Mouse (Mus musculus) heart, embryonic 16.5 days (tissue): ENCODE measurements around the gene AW011738. TPM values are rescaled to one million over a fixed set of nuclear protein-coding genes. Genes with fewer than 3 reads are reported as not detected.

Source experiments
- ATAC-seq: fragments of 200-750 bp; cut with Nextera tagmentation; replicated peaks from 2 replicates; pipeline ENCODE4 v1.8.0; 2017; ENCODE audit warnings: moderate number of reproducible peaks; ENCODE audit not compliant: insufficient read depth, low FRiP score; ENCODE audit errors: extremely low read depth
- H3K27ac ChIP-seq: fragments of 300-500 bp; sonication (generic); 2 replicates; pipeline ENCODE4 v1.5.1; 2014; ENCODE audit warnings: mild to moderate bottlenecking, low read length, control low read depth, moderate library complexity
- H3K27me3 ChIP-seq: fragments of 300-500 bp; sonication (generic); 2 replicates; pipeline ENCODE4 v1.6.1; 2014; ENCODE audit warnings: low read length, mixed read lengths; ENCODE audit not compliant: control insufficient read depth, insufficient read depth
- H3K36me3 ChIP-seq: fragments of 300-500 bp; sonication (generic); 2 replicates; pipeline ENCODE4 v1.6.1; 2014; ENCODE audit not compliant: control insufficient read depth, insufficient read depth
- H3K4me1 ChIP-seq: fragments of 300-500 bp; sonication (generic); 2 replicates; pipeline ENCODE4 v1.6.1; 2014; ENCODE audit warnings: low read length, mixed read lengths; ENCODE audit not compliant: control insufficient read depth, insufficient read depth
- H3K4me2 ChIP-seq: fragments of 300-500 bp; sonication (generic); 2 replicates; pipeline ENCODE4 v1.6.1; 2014; ENCODE audit warnings: low read depth, mild to moderate bottlenecking, control low read depth, low read length
- H3K4me3 ChIP-seq: fragments of 300-500 bp; sonication (generic); 2 replicates; pipeline ENCODE4 v1.5.1; 2014; ENCODE audit warnings: mild to moderate bottlenecking, control low read depth, low read length
- H3K9ac ChIP-seq: fragments of 300-500 bp; sonication (generic); 2 replicates; pipeline ENCODE4 v1.6.1; 2014; ENCODE audit warnings: low read length, control low read depth
- H3K9me3 ChIP-seq: fragments of 300-500 bp; sonication (generic); replicated peaks from 2 replicates; pipeline ENCODE4 v1.6.1; 2016; ENCODE audit warnings: low read length; ENCODE audit not compliant: control insufficient read depth
- WGBS: fragments of 180-500 bp; shearing (Covaris S2); extraction: QIAGEN DNeasy Blood & Tissue Kit; methylation state at CpG from one replicate; pipeline ENCODE4 v1.1.7; 2014; 5-methylcytosine and 5-hydroxymethylcytosine counted together
- polyA plus RNA-seq: library from polyadenylated mRNA; unstranded; fragments of >200 nt; fragmentation: Nextera tagmentation; extraction: Ambion mirVana; gene quantifications from 2 replicates; pipeline ENCODE4 v1.2.1, GENCODE M21; 2015

Gene AW011738
- polyA plus RNA-seq, 1 experiment from 2014 or later: 5.6 TPM

GRCm38 (mm10) chr4:156227752-156228392, 24.8 kb downstream of the AW011738 start:
- Histone ChIP-seq H3K4me2 (peak overlapping the region; percentile 23), H3K36me3 (peaks cover 27% of the 10 kb centered on the region), H3K4me3 (peak overlapping the region; percentile 19; the same call in 1 of the 2 replicates), H3K27ac (no peak overlapping the region), H3K4me1 (peaks cover 8% of the 10 kb centered on the region), H3K27me3 (no peaks in the 10 kb centered on the region), H3K9ac (peak overlapping the region; percentile 21; the same call in 1 of the 2 replicates), H3K9me3 (no peaks in the 10 kb centered on the region)
- WGBS: 32% methylated on average over 18 of the region's 18 CpGs
- 0 out of 2 replicates have a peak, but pooled peaks have one; percentile 34 for ATAC-seq

GRCm38 (mm10) chr4:156228393-156229024, 25.4 kb downstream of the AW011738 start:
- peak overlapping the region; percentile 19; the same call in 1 of the 2 replicates for H3K4me3 ChIP-seq
- peak overlapping the region; percentile 23 for H3K4me2 ChIP-seq
- peaks cover 27% of the 10 kb centered on the region for H3K36me3 ChIP-seq
- peaks cover 8% of the 10 kb centered on the region for H3K4me1 ChIP-seq
- 30% methylated on average over 12 of the region's 12 CpGs for WGBS
- no peaks in the 10 kb centered on the region for H3K9me3 ChIP-seq
- no peaks in the 10 kb centered on the region for H3K27me3 ChIP-seq
- ATAC-seq: peak; percentile 31; the same call in 1 of the 2 replicates
- H3K9ac ChIP-seq: peak overlapping the region; percentile 21; the same call in 1 of the 2 replicates
- H3K27ac ChIP-seq: no peak overlapping the region

GRCm38 (mm10) chr4:156234021-156234501, 31.0 kb downstream of the AW011738 start:
- Histone ChIP-seq H3K9ac (peak overlapping the region; percentile 77), H3K4me3 (peak overlapping the region; percentile 59), H3K4me1 (0 out of 2 replicates have a peak, but pooled peaks cover 2% of the 10 kb centered on the region), H3K4me2 (peak overlapping the region; percentile 64), H3K36me3 (peaks cover 35% of the 10 kb centered on the region), H3K9me3 (no peaks in the 10 kb centered on the region), H3K27ac (peak overlapping the region; percentile 73), H3K27me3 (no peaks in the 10 kb centered on the region)
- 7% methylated on average over 17 of the region's 17 CpGs for WGBS
- ATAC-seq: no peak

DNA sequence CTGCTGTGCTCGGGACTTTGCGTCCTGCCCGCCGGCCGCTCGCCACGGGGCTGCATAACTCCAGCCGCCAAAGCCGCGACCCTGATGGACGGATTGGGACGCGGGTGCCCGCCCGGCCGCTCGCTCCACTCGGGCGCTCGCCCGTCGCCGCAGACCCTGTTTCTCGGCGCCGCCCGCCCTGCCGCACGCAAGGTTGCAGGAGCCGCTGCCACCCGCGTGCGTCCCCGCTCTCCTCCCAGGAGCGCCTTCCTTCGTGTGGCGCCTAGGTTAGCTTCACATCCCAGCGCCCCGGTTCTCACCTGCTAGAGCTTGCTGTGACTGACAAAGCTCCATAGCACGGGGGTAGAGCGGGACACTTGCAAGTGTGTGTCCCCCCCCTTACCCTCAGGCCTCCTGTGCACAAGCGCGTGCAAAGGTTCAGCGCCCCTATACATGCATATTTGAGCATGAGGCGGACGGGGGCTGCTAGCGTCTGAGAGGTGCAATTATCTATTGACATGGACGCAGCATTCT, 31.7 kb downstream of the AW011738 start, which contains the start of gene Plekhn1:
TSS of gene Plekhn1 (minus strand) at position 157 of the 513 bp plus-strand sequence.
- Histone ChIP-seq H3K27me3 (no peaks in the 10 kb centered on the region), H3K4me3 (peak within 1 kb of the TSS; percentile 89), H3K9me3 (no peaks in the 10 kb centered on the region), H3K36me3 (peaks cover 37% of the 10 kb centered on the region), H3K9ac (peak within 1 kb of the TSS; percentile 86), H3K4me1 (0 out of 2 replicates have a peak, but pooled peaks cover 2% of the 10 kb centered on the region), H3K4me2 (peak within 1 kb of the TSS; percentile 64), H3K27ac (peak within 1 kb of the TSS; percentile 89)
- whole genome bisulfite sequencing: under 1% methylated on average over 48 of the region's 48 CpGs
- ATAC-seq: peak; percentile 30

DNA sequence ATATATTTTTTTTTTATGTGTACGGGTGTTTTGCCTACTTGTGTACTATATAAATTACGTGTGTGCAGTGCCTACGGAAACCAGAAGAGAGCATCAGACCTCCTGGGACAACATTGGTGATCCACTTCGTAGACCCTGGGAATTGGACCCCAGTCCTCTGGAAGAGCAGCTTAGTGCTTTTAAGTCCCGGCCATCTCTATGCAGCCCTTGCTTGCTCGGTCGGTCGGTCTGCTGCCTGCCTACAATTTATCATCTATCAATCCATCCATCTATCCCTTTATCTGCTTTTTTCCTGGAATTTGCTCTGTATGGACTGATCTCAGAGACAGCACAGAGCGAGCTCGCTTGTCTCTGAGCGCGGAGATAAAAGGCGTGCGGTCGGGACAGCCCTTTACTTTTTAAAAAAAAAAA, 32.3 kb downstream of the AW011738 start:
- Histone ChIP-seq H3K27me3 (no peaks in the 10 kb centered on the region), H3K4me2 (peak overlapping the region; percentile 64), H3K36me3 (peaks cover 38% of the 10 kb centered on the region), H3K9ac (peak overlapping the region; percentile 86), H3K4me3 (peak overlapping the region; percentile 89), H3K27ac (peak overlapping the region; percentile 89), H3K4me1 (0 out of 2 replicates have a peak, but pooled peaks cover 2% of the 10 kb centered on the region), H3K9me3 (no peaks in the 10 kb centered on the region)
- ATAC-seq: peak; percentile 14
- under 1% methylated on average over 15 of the region's 15 CpGs for WGBS

DNA sequence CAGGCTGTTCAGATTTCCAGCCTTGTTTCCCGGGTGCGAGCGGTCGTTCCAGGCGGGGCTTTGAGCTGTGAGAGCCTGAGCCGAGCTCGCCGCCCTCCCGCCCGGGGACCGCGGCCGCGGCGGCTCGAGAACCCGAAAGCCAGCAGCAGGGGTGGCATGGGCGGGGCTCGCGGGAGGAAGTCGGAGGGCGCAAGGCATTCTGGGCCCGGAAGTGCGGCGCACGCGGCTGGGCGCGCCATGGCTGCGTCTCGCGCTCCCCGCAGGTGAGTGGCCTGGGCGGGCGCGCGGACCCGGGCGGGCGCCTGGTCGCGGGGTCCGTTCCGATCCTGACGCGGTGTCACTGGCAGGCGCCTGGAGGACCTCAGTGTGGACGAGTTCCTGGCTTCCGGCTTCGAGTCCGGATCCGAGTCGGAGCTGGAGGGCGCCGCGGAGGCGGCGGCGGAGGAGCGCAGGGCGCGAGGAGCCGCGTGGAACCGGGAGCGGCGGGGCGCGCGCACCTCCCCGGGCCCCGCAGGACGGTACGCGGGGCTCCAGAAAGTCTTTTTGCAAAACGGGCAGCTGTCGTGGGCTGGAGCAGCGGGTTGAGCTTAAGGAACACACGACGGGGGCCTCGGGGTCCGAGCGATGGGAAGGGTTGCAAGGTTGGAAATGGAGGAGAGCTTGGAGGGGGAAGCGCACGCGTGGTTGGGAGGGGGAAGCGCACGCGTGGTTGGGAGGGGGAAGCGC, 32.9 kb downstream of the AW011738 start, which contains the start of gene Noc2l:
TSS of gene Noc2l (plus strand) at position 203 of the 726 bp plus-strand sequence.
- Histone ChIP-seq H3K9ac (peak within 1 kb of the TSS; percentile 86), H3K36me3 (peaks cover 38% of the 10 kb centered on the region), H3K4me1 (0 out of 2 replicates have a peak, but pooled peaks cover 2% of the 10 kb centered on the region), H3K9me3 (no peaks in the 10 kb centered on the region), H3K27me3 (no peaks in the 10 kb centered on the region), H3K4me2 (peak within 1 kb of the TSS; percentile 64), H3K4me3 (peak within 1 kb of the TSS; percentile 89), H3K27ac (peak within 1 kb of the TSS; percentile 89)
- whole genome bisulfite sequencing: under 1% methylated on average over 90 of the region's 90 CpGs
- ATAC-seq: peak; percentile 90

GRCm38 (mm10) chr4:156236651-156237447, 33.7 kb downstream of the AW011738 start:
- Histone ChIP-seq H3K4me2 (peak overlapping the region; percentile 64), H3K4me1 (0 out of 2 replicates have a peak, but pooled peaks cover 2% of the 10 kb centered on the region), H3K27ac (no peak overlapping the region), H3K9me3 (no peaks in the 10 kb centered on the region), H3K36me3 (peaks cover 39% of the 10 kb centered on the region), H3K4me3 (peak overlapping the region; percentile 89), H3K9ac (peak overlapping the region; percentile 86), H3K27me3 (no peaks in the 10 kb centered on the region)
- ATAC-seq: no peak
- 33% methylated on average over 55 of the region's 60 CpGs for WGBS

- Histone ChIP-seq H3K9me3 (no peaks in the 10 kb centered on the region), H3K4me3 (no peak overlapping the region), H3K27me3 (peaks cover 19% of the 10 kb centered on the region), H3K4me2 (no peak overlapping the region), H3K9ac (no peak overlapping the region), H3K4me1 (peaks cover 6% of the 10 kb centered on the region; the same call in 1 of the 2 replicates), H3K27ac (no peak overlapping the region), H3K36me3 (peaks cover 35% of the 10 kb centered on the region)
- WGBS: 55% methylated on average over 11 of the region's 11 CpGs
- no peak for ATAC-seq
Measured at GRCm38 (mm10) chr4:156249567-156249966, 46.5 kb downstream of the AW011738 start.
